Mouse (Mus musculus): ENCODE data around the gene Olfr763.

GRCm38 (mm10) chr10:129014477-129014876 lies 3.9 kb downstream of the Olfr763 start:
- no peak for TF ChIP-seq CTCF (IDR thresholded peaks at IDR 0.05; ENCODE audit: low read depth)
- TF ChIP-seq EP300 (optimal IDR thresholded peaks at IDR 0.05), result no peak
